9 mouse cellular contexts compared by ENCODE assay signal in genomic region chr14:61571366-61571765, GRCm38 (mm10). TPM values are rescaled to one million over a fixed set of nuclear protein-coding genes. Genes with fewer than 3 reads are reported as not detected.
DNase-seq lines count a peak whose midpoint lies in the region; ATAC-seq and TF ChIP-seq lines count a peak whose summit lies in the region.
"Had no signal": no experiment of that assay in that cellular context is flagged by ENCODE, and none has a peak within 500 bp of the region (broad histone marks: within the 10 kb centered on the region; RNA-seq: fewer than 3 reads in every experiment).

No protein-coding gene starts in this region.

- H3K27ac ChIP-seq in liver, postnatal 0 days (ENCODE audit: low read depth), result no peak overlapping the region
- H3K27ac ChIP-seq: liver, embryonic 15.5 days had no signal

- no peak overlapping the region for H3K9ac ChIP-seq in liver, postnatal 0 days (replicated peaks)
- H3K9ac ChIP-seq: liver, embryonic 15.5 days had no signal

- no peaks in the 10 kb centered on the region for H3K4me1 ChIP-seq in liver, postnatal 0 days (ENCODE audit: insufficient read depth)

- no peaks in the 10 kb centered on the region for H3K36me3 ChIP-seq in liver, postnatal 0 days (replicated peaks; ENCODE audit: insufficient read depth, low read length)
- H3K36me3 ChIP-seq: liver, embryonic 15.5 days had no signal

- no peaks in the 10 kb centered on the region for H3K27me3 ChIP-seq in liver, postnatal 0 days (ENCODE audit: insufficient read depth, low read length)
- H3K27me3 ChIP-seq: liver, embryonic 15.5 days had no signal

- H3K9me3 ChIP-seq in liver, postnatal 0 days (ENCODE audit: low read length), result no peaks in the 10 kb centered on the region
- H3K9me3 ChIP-seq: liver, embryonic 15.5 days had no signal

- H3K4me2 ChIP-seq in liver, postnatal 0 days (ENCODE audit: low read depth, low read length), result no peak overlapping the region
- H3K4me2 ChIP-seq: liver, embryonic 15.5 days had no signal

- 15% methylated on average over 4 of the region's 4 CpGs for WGBS in liver, postnatal 0 days (ENCODE audit: insufficient replicate concordance)

- peak; percentile 84 for DNase-seq in A20 (ENCODE audit: low read depth, low spot score)
- peak; percentile 90 for DNase-seq in NIH3T3 (ENCODE audit: low read depth)
- DNase-seq in cerebellum, postnatal 25 days, result peak; percentile 84 to 94
- peak; percentile 74 to 88 for DNase-seq in gastrocnemius, postnatal 4 days (ENCODE audit: low spot score in 2 of 2)
- peak; percentile 95 for DNase-seq in kidney, postnatal 10 days
- DNase-seq in liver, postnatal 0 days, result peak; percentile 90
- peak; percentile 89 for DNase-seq in retina, embryonic 14.5 days (ENCODE audit: low spot score)
- DNase-seq in thymus, postnatal 36 days, result peak; percentile 80 to 85

- no peak for TF ChIP-seq EP300 in liver, postnatal 0 days (IDR thresholded peaks at IDR 0.05; ENCODE audit: low read depth)

- no peak overlapping the region for H3K4me3 ChIP-seq in liver, postnatal 0 days (ENCODE audit: low read depth, low read length)
- H3K4me3 ChIP-seq: liver, embryonic 15.5 days had no signal

- peak; percentile 95 for TF ChIP-seq CTCF in liver, postnatal 0 days (IDR thresholded peaks at IDR 0.05; ENCODE audit: low read depth)

- ATAC-seq in liver, postnatal 0 days, result no peak

RNA-seq across cellular contexts. Expression of gene Spryd7, which starts 14.7 kb away (rescaled TPM):
- total RNA-seq in gastrocnemius, postnatal 4 days (2021), result 10 to 100 TPM; 22.3 to 29.5 TPM
- polyA plus RNA-seq in liver, postnatal 0 days (2015; fragmentation: Nextera tagmentation; extraction: Ambion mirVana), result 7.0 and 7.2 TPM in 2 replicates

RNA-seq across cellular contexts. Expression of gene Trim13, which starts 26.7 kb away (rescaled TPM):
- total RNA-seq in gastrocnemius, postnatal 4 days (2021), result 10 to 100 TPM; 13.8 to 20.1 TPM
- 3.6 and 4.3 TPM in 2 replicates for polyA plus RNA-seq in liver, postnatal 0 days (2015; fragmentation: Nextera tagmentation; extraction: Ambion mirVana)

RNA-seq across cellular contexts. Expression of gene Kcnrg, which starts 35.9 kb away (rescaled TPM):
- total RNA-seq in gastrocnemius, postnatal 4 days (2021), result under 1 TPM; 0.29 to 0.59 TPM
- 0.08 and 0.09 TPM in 2 replicates for polyA plus RNA-seq in liver, postnatal 0 days (2015; fragmentation: Nextera tagmentation; extraction: Ambion mirVana)
